Mouse (Mus musculus): ENCODE data around the gene Tcf7.
"Not testable (repeated sequence)": the region's sequence is repeated elsewhere in the genome, so short reads cannot be mapped to it uniquely, and the experiment has no call there.

Tcf7 gene

DNA sequence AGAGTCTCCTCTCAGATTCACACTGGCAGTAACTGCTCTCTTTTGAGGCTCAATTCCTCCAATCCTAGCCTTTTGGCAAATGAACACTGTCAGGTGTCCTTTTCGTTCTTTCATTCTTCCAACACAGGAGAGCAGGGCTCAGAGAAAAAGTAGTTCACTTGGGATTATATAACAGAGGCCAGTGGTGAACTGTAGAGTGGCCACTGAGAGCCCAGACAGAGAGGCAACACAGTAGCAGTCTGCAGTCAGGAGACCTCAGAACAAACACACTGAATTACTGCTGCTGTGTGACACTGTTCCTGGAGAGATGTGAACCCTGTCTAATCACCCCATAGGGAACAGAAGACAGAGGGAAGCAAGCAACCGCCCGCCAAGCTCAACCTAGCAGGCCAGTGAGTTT lies 55.8 kb downstream of the Tcf7 start:
- DNase-seq = no peak

DNA sequence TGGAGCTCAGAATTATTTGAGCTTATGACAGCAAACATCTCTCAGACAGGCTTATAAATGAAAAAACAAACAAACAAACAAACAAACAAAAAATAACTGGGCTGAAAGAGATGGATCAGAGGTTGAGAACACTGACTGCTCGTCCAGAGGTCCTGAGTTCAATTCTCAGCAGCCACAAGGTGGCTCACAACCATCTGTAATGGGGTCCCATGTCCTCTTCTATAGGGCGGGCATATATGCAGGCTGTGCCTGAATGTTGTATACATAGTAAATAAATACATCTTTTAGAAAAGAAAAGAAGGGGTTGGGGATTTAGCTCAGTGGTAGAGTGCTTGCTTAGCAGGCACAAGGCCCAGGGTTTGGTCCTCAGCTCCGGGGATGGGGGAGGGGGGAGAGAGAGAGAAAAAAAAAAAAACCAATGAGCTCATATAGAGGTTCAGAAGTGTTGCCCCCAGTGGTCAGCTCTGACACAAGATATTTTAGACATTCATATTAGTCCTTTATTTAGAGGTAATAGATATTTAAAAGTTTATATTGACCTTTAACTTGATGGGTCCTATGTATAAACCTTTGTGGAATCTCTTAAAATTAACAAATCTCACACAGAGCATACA lies 56.7 kb downstream of the Tcf7 start:
- peak; percentile 40 to 51 for DNase-seq

DNA sequence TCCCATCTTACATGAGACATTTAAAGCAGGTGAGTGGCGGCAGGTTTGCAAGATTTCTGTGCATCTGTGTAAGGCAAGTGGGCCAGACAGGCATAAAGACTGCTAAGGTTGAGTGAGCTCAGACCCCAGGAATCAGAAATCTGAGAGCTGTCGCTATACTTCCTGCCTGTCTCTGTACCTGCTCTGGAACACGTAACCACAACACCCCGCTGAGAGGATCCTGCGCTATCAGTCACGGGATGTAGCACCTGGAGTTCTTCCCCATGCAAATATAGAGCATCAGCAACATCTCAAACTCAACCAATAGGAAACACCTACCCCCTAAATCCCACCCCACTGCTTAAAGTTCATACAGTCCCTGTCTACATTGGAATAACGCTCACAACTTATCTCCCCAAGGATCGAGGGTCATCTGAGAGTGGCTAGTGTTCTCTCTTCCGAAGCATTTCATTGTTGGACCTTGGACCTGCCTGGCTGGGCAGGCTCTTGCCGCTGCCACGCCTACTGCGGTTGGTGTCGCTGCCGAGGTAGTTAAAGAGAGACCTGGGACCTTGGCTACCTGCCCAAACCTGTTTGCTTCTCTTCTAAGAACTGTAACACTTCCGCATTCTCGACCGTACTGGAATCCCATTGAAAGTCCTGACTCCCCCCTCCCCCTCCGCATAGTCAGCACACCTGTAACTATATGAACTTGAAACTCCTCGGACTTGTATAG lies 58.7 kb downstream of the Tcf7 start:
- peak; percentile 61 to 68 for DNase-seq

DNA sequence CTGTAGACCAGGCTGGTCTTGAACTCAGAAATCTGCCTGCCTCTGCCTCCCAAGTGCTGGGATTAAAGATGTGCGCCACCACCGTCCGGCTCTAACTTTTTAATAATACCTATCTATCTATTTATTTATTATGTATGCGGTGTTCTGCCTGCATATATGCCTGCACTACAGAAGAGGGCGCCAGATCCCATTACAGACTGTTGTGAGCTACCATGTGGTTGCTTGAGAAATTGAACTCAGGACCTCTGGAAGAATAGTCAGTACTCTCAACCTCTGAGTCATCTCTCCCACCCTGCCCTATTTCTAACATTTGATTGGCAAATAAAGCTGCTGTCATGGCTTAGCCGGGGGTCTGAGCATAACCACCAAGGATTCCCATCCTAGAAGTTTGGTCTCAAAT lies 59.9 kb downstream of the Tcf7 start:
- DNase-seq = peak; percentile 48 to 52

DNA sequence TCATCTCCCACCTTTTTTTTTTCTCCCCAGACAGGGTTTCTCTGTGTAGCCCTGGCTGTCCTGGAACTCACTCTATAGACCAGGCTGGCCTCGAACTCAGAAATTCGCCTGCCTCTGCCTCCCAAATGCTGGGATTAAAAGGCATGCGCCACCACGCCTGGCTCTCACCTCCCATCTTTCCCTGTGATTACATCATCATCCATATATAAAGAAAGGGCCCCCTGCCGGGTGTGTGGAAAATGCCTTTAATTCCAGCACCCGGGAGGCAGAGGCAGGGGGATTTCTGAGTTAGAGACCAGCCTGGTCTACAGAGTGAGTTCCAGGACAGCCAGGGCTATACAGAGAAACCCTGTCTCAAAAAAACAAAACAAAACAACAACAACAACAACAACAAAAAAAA lies 60.9 kb downstream of the Tcf7 start:
- DNase-seq = not testable (repeated sequence)

DNA sequence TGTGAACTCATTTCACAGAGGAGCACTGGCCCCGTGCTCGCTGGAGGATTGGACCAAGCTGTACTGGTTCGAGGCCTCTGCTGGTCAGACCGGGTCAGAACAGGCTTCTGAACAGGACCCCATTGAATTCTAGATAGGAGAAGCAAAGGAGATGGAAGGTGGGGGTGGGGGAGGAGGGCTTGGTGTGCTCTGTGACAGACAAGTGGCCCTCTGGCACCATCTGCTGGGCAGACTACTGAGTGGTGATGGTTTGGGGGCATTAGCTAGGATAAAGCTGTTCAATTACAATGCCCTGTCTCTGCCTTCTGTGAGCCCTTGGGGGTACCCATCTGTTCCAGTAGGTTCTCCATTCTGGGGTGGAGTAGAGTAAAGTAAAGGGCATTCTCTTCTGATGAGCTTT lies 62.5 kb downstream of the Tcf7 start:
- peak; percentile 80 to 83 for DNase-seq

DNA sequence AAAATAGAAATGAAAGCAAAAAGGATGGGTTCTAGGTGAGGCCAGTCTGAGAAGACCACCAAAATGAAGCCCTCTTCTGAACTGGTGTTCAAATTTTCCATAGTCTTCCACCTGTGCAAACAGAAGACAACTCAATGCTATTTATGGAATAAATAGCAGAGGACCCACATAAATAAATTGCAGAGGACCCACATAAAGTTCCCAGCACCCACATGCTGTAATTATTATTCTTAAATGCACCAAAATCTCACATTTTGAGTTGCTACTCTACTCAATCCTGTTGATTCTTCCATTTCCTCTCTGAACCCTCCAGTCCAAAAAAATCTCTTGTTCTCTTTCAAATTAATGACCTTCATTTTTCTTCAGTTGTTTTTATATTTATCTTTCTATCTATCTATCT lies 68.9 kb downstream of the Tcf7 start, which contains the start of gene Olfr1371:
Gene Olfr1371, minus strand, starts transcription at position 101 of the 400 bp plus-strand sequence.
- no peak for DNase-seq
